Mouse (Mus musculus) MEL (cell line): ENCODE measurements around the gene Gm4922.

Source experiments
- CHD1 ChIP-seq: IDR thresholded peaks from 2 replicates; pipeline ENCODE4 v1.6.1; 2012; ENCODE audit warnings: low read depth, mild to moderate bottlenecking, inconsistent platforms, low read length, improper control_type of control experiment
- CTCF ChIP-seq, 3 experiments: IDR thresholded peaks in 2 of 3; conservative IDR thresholded peaks in 1 of 3; 2 replicates each; pipeline ENCODE4 v1.5.1; 2011 to 2012; ENCODE audit warnings: low read length in 3 of 3, low read depth in 2 of 3, mild to moderate bottlenecking in 2 of 3, improper control_type of control experiment in 1 of 3, inconsistent platforms in 1 of 3, mixed read lengths in 1 of 3, moderate library complexity in 1 of 3; ENCODE audit not compliant: control insufficient read depth in 1 of 3, insufficient read depth in 1 of 3, poor library complexity in 1 of 3, severe bottlenecking in 1 of 3
- MAZ ChIP-seq: IDR thresholded peaks from 2 replicates; pipeline ENCODE4 v1.6.1; 2012; ENCODE audit warnings: low read depth, mild to moderate bottlenecking, inconsistent platforms, low read length, improper control_type of control experiment
- POLR2A ChIP-seq, 2 experiments: IDR thresholded peaks; 2 replicates each; pipeline ENCODE4 v1.6.1; 2011 to 2012; ENCODE audit warnings: low read length in 2 of 2, mild to moderate bottlenecking in 2 of 2, control low read depth in 1 of 2, improper control_type of control experiment in 1 of 2, low read depth in 1 of 2, moderate library complexity in 1 of 2; ENCODE audit not compliant: control insufficient read depth in 1 of 2, insufficient read depth in 1 of 2, poor library complexity in 1 of 2
- SMC3 ChIP-seq: IDR thresholded peaks from 2 replicates; pipeline ENCODE4 v1.6.1; 2011; ENCODE audit warnings: low read depth, low read length, improper control_type of control experiment
- TAL1 ChIP-seq: IDR thresholded peaks from 2 replicates; pipeline ENCODE4 v1.6.1; 2012; ENCODE audit warnings: mild to moderate bottlenecking, inconsistent platforms, low read length, moderate library complexity, mixed read lengths
- ZNF384 ChIP-seq: IDR thresholded peaks from 2 replicates; pipeline ENCODE4 v1.6.1; 2012; ENCODE audit warnings: low read depth, mild to moderate bottlenecking, inconsistent platforms, low read length, improper control_type of control experiment

- no peak for TF ChIP-seq SMC3
- no peak for TF ChIP-seq POLR2A (IDR thresholded peaks at IDR 0.05; ENCODE audit: control insufficient read depth in 1 of 2, insufficient read depth in 1 of 2, low read depth in 1 of 2, low read length in 2 of 2, poor library complexity in 1 of 2)
- TF ChIP-seq TAL1: no peak
- TF ChIP-seq CTCF (IDR thresholded peaks at IDR 0.05 in 2 of 3, conservative IDR thresholded peaks at IDR 0.05 in 1 of 3; ENCODE audit: control insufficient read depth in 1 of 3, insufficient read depth in 1 of 3, low read depth in 2 of 3, low read length in 3 of 3, poor library complexity in 1 of 3, severe bottlenecking in 1 of 3): no peak
- no peak for TF ChIP-seq ZNF384
- TF ChIP-seq MAZ: no peak
- no peak for TF ChIP-seq CHD1
Measured at GRCm38 (mm10) chr10:18830359-18830758, 43.8 kb upstream of the Gm4922 start.
